Mouse (Mus musculus): ENCODE results near the gene Slc16a8.

GRCm38 (mm10) chr15:79290340-79290739 is 35.8 kb upstream of the Slc16a8 start:
- TF ChIP-seq CTCF (IDR thresholded peaks at IDR 0.05; ENCODE audit: low read depth) (peak; percentile 4; the same call in 1 of the 2 replicates), EP300 (IDR thresholded peaks at IDR 0.05; ENCODE audit: low read depth) (no peak)

All from heart, postnatal 0 days (tissue).